Mouse (Mus musculus) ES-E14 (cell line): ENCODE results near the gene Shc1. TPM values are rescaled to one million over a fixed set of nuclear protein-coding genes. Genes with fewer than 3 reads are reported as not detected.

Source experiments
- DNase-seq: peaks from one replicate; pipeline ENCODE4 v3.0.0-alpha.2; 2013; ENCODE audit warnings: low read depth, low spot score
- H3K27ac ChIP-seq: 2 replicates; pipeline ENCODE4 v1.5.1; 2012; ENCODE audit warnings: low read depth, mild to moderate bottlenecking, low read length, moderate library complexity, mixed read lengths; ENCODE audit not compliant: poor library complexity, insufficient read depth, severe bottlenecking
- H3K36me3 ChIP-seq: 2 replicates; pipeline ENCODE4 v1.6.1; 2012; ENCODE audit warnings: mild to moderate bottlenecking, low read length, moderate library complexity, mixed read lengths; ENCODE audit not compliant: control insufficient read depth, poor library complexity, insufficient read depth, severe bottlenecking
- H3K4me1 ChIP-seq, 2 experiments: fragments of 150-350 bp in 1 of 2; sonication (generic) in 1 of 2; 2 replicates each; pipeline ENCODE4 v1.6.1; 2012; ENCODE audit warnings: low read length in 2 of 2, mild to moderate bottlenecking in 1 of 2, mixed read lengths in 1 of 2; ENCODE audit not compliant: control insufficient read depth in 2 of 2, insufficient read depth in 2 of 2, poor library complexity in 1 of 2
- H3K4me3 ChIP-seq, 2 experiments: fragments of 150-350 bp in 1 of 2; sonication (generic) in 1 of 2; 2 replicates each; pipeline ENCODE4 v1.5.1; 2012; ENCODE audit warnings: low read length in 2 of 2, low read depth in 1 of 2, mild to moderate bottlenecking in 1 of 2, mixed read lengths in 1 of 2; ENCODE audit not compliant: insufficient read depth in 1 of 2, poor library complexity in 1 of 2, severe bottlenecking in 1 of 2
- H3K9ac ChIP-seq: 2 replicates; pipeline ENCODE4 v1.6.1; 2012; ENCODE audit warnings: low read depth, mild to moderate bottlenecking, low read length, mixed read lengths; ENCODE audit not compliant: poor library complexity, insufficient read depth, severe bottlenecking
- H3K9me3 ChIP-seq: fragments of 150-350 bp; sonication (generic); 2 replicates; pipeline ENCODE4 v1.6.1; 2012; ENCODE audit warnings: low read depth, mild to moderate bottlenecking, low read length; ENCODE audit not compliant: control insufficient read depth, insufficient read depth
- CHD2 ChIP-seq: IDR thresholded peaks from 2 replicates; pipeline ENCODE4 v1.6.1; 2014; ENCODE audit warnings: mild to moderate bottlenecking, low read depth, low read length, inconsistent platforms
- HCFC1 ChIP-seq: IDR thresholded peaks from 2 replicates; pipeline ENCODE4 v1.6.1; 2012; ENCODE audit warnings: low read length, inconsistent platforms, borderline replicate concordance; ENCODE audit not compliant: insufficient read depth
- MAFK ChIP-seq: IDR thresholded peaks from 2 replicates; pipeline ENCODE4 v1.6.1; 2014; ENCODE audit warnings: mild to moderate bottlenecking, low read depth, low read length, inconsistent platforms; ENCODE audit not compliant: insufficient read depth
- ZC3H11A ChIP-seq: IDR thresholded peaks from 2 replicates; pipeline ENCODE4 v1.6.1; 2012; ENCODE audit warnings: low read depth, mild to moderate bottlenecking, inconsistent platforms, low read length, borderline replicate concordance
- ZNF384 ChIP-seq: IDR thresholded peaks from 2 replicates; pipeline ENCODE4 v1.6.1; 2012; ENCODE audit warnings: low read depth, low read length, inconsistent platforms
- in situ Hi-C, 2 experiments: fragments of 600-800 bp; cut with MboI; formaldehyde crosslinking; loops; one replicate each; pipeline ENCODE4 v1.15.1; 2025; ENCODE audit warnings: low sequenced_read_pairs in 2 of 2, inconsistent platforms in 1 of 2; ENCODE audit not compliant: unreplicated experiment in 2 of 2
- total RNA-seq: library from RNA; depleted of rRNA; stranded (reverse); fragments of 300-350 nt; gene quantifications from 2 replicates; pipeline ENCODE4 v1.2.3, GENCODE M21; 2012

Gene Shc1
- total RNA-seq, 1 experiment: 72.0 TPM

DNA sequence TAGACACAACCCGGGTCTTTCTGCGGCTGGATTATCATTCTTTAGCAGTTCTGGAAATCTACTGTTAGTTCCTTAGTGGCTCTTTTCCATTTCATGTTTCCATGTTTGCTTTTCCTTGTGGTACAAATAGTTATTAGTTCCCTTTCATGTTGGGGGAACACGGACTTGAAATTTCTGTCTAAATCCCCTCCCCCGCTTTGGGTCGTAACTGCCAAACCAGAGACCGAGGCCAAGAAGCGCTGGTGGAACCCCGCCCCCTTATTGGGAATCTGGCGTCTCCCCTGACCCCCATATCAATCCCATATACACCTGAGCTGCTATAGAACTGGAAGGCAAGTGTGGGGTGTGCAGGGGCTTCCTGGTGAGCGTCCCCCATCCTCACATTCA, 22.8 kb upstream of the Shc1 start:
- TF ChIP-seq HCFC1 (no peak), CHD2 (no peak), MAFK (no peak), ZNF384 (no peak)
- H3K9me3 ChIP-seq: no peaks in the 10 kb centered on the region
- H3K4me3 ChIP-seq: peak overlapping the region; percentile 64 to 72
- H3K36me3 ChIP-seq: no peaks in the 10 kb centered on the region
- H3K4me1 ChIP-seq: peaks cover 0 to 8% of the 10 kb centered on the region in 2 experiments; a peak in 3 of 4 replicates
- no peak for DNase-seq
- in situ Hi-C loops: no loop called here
- H3K27ac ChIP-seq: no peak overlapping the region
- no peak overlapping the region; the same call in 1 of the 2 replicates for H3K9ac ChIP-seq

DNA sequence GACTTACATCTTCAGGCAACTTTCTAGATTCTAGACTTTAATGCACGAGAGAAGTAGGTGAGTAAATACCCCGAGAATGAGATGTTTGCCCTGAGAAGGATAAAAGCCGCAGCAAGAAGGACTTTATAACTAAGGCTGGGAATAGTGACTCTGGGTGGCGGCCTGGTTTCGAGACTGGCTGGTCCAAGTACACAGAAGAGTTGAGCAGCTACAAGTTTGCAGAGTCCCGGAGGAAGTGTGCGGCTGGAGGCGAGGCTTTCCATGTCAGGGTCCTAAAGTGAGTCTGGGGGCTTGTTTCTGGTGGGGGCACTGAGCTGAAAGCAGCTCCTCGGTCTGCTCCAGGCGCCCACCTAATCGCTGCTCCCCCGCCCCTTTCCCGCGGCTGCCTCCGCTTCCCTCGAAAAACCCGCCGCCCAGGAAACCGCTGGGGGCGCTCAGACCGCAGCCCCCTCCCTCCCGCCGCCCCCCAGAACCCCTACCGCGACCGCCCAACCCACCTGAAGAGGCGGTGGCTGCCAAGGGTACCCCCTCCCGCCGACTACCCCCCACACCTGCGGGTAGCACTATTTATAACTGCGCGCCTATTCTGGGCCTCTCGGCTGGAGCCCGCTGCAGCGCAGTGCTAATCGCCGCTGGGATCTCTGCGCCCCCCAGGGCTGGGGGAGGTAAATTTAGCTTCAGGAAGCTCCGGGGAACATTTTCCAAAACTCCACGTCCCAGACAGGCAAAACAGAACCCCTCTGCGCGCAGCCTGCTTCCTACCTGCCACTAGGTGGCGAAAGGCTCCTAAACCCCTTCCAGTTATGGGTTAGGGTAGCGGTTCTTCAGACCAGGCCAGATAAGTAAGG, 22.2 kb upstream of the Shc1 start:
- no peak overlapping the region for H3K27ac ChIP-seq
- peak overlapping the region; percentile 67 for H3K9ac ChIP-seq
- H3K4me3 ChIP-seq: peak overlapping the region; percentile 52 to 64
- H3K9me3 ChIP-seq: no peaks in the 10 kb centered on the region
- peaks cover 0 to 4% of the 10 kb centered on the region in 2 experiments; a peak in 3 of 4 replicates for H3K4me1 ChIP-seq
- H3K36me3 ChIP-seq: no peaks in the 10 kb centered on the region
- in situ Hi-C loops: no loop called here
- TF ChIP-seq ZC3H11A (no peak), HCFC1 (no peak), CHD2 (no peak), ZNF384 (no peak), MAFK (no peak)
- peak; percentile 82 for DNase-seq

DNA sequence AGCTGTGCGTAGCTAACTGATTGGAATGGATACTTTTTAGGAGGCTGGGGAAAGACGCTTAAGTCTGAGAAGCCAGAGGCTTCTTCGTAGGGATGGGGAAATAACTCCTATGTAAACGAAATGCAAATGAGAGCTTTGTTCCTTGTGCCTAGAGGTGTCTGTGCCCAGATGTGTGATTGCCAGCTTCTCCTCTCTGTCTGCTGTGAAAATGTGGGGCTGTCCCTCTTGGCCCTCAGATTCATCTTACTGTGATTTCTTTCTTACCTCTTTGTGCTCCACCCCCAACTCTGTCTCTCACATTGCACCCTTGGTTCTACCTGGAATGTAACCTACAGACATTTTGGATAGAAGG, 21.6 kb upstream of the Shc1 start:
- Histone ChIP-seq H3K27ac (no peak overlapping the region), H3K4me1 (no peaks in the 10 kb centered on the region; a peak in 1 of 4 replicates), H3K36me3 (peaks cover 4% of the 10 kb centered on the region; the same call in 1 of the 2 replicates), H3K4me3 (peak overlapping the region; percentile 52 to 64; a peak in 3 of 4 replicates), H3K9me3 (no peaks in the 10 kb centered on the region), H3K9ac (peak overlapping the region; percentile 21; the same call in 1 of the 2 replicates)
- no peak for DNase-seq
- in situ Hi-C loops: no loop called here
- TF ChIP-seq ZC3H11A (no peak), HCFC1 (no peak), MAFK (no peak), CHD2 (no peak), ZNF384 (no peak)

DNA sequence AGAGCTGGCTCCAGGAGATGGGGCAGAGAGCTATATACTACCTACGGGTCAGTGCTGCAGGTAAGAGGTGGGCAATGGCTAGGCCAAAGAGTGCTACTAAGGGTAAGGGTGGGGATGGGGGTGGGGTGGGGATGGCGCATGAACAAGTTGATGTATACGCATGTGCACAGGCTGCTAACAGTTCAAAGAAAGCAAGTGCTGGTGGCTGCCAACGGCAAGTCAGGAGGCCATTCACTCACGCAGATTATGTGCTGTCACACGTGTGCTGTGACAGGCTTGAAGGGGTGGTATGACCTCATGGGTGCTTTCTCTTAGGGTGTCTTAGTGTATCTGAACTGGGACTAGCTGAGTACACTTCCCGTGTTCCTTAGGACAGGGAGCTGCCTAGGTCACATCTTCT, 16.9 kb upstream of the Shc1 start:
- Histone ChIP-seq H3K27ac (no peak overlapping the region), H3K4me1 (peaks cover 0 to 4% of the 10 kb centered on the region in 2 experiments; a peak in 1 of 4 replicates), H3K9ac (no peak overlapping the region), H3K4me3 (no peak overlapping the region), H3K9me3 (no peaks in the 10 kb centered on the region), H3K36me3 (peaks cover 20% of the 10 kb centered on the region; the same call in 1 of the 2 replicates)
- TF ChIP-seq ZNF384 (no peak), MAFK (no peak), HCFC1 (no peak), ZC3H11A (no peak), CHD2 (no peak)
- no peak for DNase-seq
- in situ Hi-C loops: no loop called here
